Mouse (Mus musculus) embryonic facial prominence, embryonic 12.5 days (tissue): Measurements from ENCODE around the gene Gorasp2. TPM values are rescaled to one million over a fixed set of nuclear protein-coding genes. Genes with fewer than 3 reads are reported as not detected.

Source experiments
- ATAC-seq: fragments of 200-750 bp; cut with Nextera tagmentation; 2 replicates; pipeline ENCODE4 v1.8.0; 2017; ENCODE audit not compliant: insufficient number of reproducible peaks, insufficient read depth, low FRiP score, low TSS enrichment
- H3K27ac ChIP-seq: fragments of 300-500 bp; sonication (generic); 2 replicates; pipeline ENCODE4 v1.5.1; 2016; ENCODE audit warnings: mild to moderate bottlenecking
- H3K27me3 ChIP-seq: fragments of 300-500 bp; sonication (generic); 2 replicates; pipeline ENCODE4 v1.6.1; 2016; ENCODE audit warnings: mild to moderate bottlenecking, moderate library complexity
- H3K36me3 ChIP-seq: fragments of 300-500 bp; sonication (generic); 2 replicates; pipeline ENCODE4 v1.6.1; 2016; ENCODE audit warnings: mild to moderate bottlenecking
- H3K4me1 ChIP-seq: fragments of 300-500 bp; sonication (generic); 2 replicates; pipeline ENCODE4 v1.6.1; 2016
- H3K4me2 ChIP-seq: fragments of 300-500 bp; sonication (generic); replicated peaks from 2 replicates; pipeline ENCODE4 v1.6.1; 2016; ENCODE audit warnings: mild to moderate bottlenecking, moderate library complexity
- H3K4me3 ChIP-seq: fragments of 300-500 bp; sonication (generic); 2 replicates; pipeline ENCODE4 v1.5.1; 2016; ENCODE audit warnings: mild to moderate bottlenecking
- H3K9ac ChIP-seq: fragments of 300-500 bp; sonication (generic); 2 replicates; pipeline ENCODE4 v1.6.1; 2016; ENCODE audit warnings: mild to moderate bottlenecking, moderate library complexity
- H3K9me3 ChIP-seq: fragments of 300-500 bp; sonication (generic); 2 replicates; pipeline ENCODE4 v1.6.1; 2016; ENCODE audit warnings: mild to moderate bottlenecking, moderate library complexity
- WGBS: fragments of 180-500 bp; shearing (Covaris S2); methylation state at CpG from one replicate; pipeline ENCODE4 v1.1.7; 2016; 5-methylcytosine and 5-hydroxymethylcytosine counted together
- polyA plus RNA-seq: library from polyadenylated mRNA; unstranded; fragments of >200 nt; fragmentation: Nextera tagmentation; extraction: Ambion mirVana; gene quantifications from 2 replicates; pipeline ENCODE4 v1.2.1, GENCODE M21; 2016

Gene Gorasp2
- polyA plus RNA-seq, 1 experiment from 2014 or later = 149 TPM

DNA sequence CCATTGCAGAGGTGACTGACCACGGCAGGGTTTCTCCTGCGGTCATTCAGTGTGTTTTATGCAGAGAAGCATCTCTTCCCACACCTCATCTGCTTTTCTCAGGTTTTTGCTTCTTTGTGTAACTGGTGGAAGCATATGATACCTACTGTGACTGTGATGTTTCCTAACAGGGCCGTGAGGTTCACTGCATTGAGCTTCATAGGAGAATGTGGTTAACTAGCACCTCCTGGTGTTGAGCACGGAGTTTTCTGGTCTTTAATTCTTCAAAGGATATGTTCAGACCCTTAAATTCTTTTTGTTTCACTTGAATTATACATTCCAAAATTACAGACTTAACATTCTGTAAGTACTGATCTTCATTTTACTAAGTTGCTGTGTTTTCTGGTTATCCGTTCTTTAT is 2.4 kb downstream of the Gorasp2 start:
- Histone ChIP-seq H3K27me3 (no peaks in the 10 kb centered on the region), H3K4me2 (no peak overlapping the region), H3K9ac (no peak overlapping the region), H3K4me1 (peaks cover 16% of the 10 kb centered on the region), H3K36me3 (no peaks in the 10 kb centered on the region), H3K9me3 (no peaks in the 10 kb centered on the region), H3K4me3 (no peak overlapping the region), H3K27ac (no peak overlapping the region)
- 83% methylated on average over 5 of the region's 5 CpGs for WGBS
- no peak for ATAC-seq

GRCm38 (mm10) chr2:70667016-70667415 is 5.6 kb downstream of the Gorasp2 start:
- H3K36me3 ChIP-seq = no peaks in the 10 kb centered on the region
- H3K9ac ChIP-seq = no peak overlapping the region
- H3K4me1 ChIP-seq = peaks cover 16% of the 10 kb centered on the region
- H3K4me2 ChIP-seq = no peak overlapping the region
- no peak for ATAC-seq
- no peaks in the 10 kb centered on the region for H3K27me3 ChIP-seq
- 92% methylated on average over 7 of the region's 7 CpGs for WGBS
- no peak overlapping the region for H3K4me3 ChIP-seq
- no peaks in the 10 kb centered on the region for H3K9me3 ChIP-seq
- H3K27ac ChIP-seq = no peak overlapping the region

GRCm38 (mm10) chr2:70669241-70669640 is 7.9 kb downstream of the Gorasp2 start:
- Histone ChIP-seq H3K4me1 (no peaks in the 10 kb centered on the region), H3K27me3 (no peaks in the 10 kb centered on the region), H3K4me2 (no peak overlapping the region), H3K36me3 (no peaks in the 10 kb centered on the region), H3K27ac (no peak overlapping the region), H3K4me3 (no peak overlapping the region), H3K9me3 (no peaks in the 10 kb centered on the region), H3K9ac (no peak overlapping the region)
- no peak for ATAC-seq
- WGBS = 82% methylated on average over 2 of the region's 2 CpGs

GRCm38 (mm10) chr2:70669896-70670295 is 8.5 kb downstream of the Gorasp2 start:
- 65% methylated on average over 2 of the region's 2 CpGs for WGBS
- Histone ChIP-seq H3K4me2 (no peak overlapping the region), H3K27me3 (no peaks in the 10 kb centered on the region), H3K4me1 (no peaks in the 10 kb centered on the region), H3K9ac (no peak overlapping the region), H3K9me3 (no peaks in the 10 kb centered on the region), H3K36me3 (no peaks in the 10 kb centered on the region), H3K27ac (no peak overlapping the region), H3K4me3 (no peak overlapping the region)
- ATAC-seq = no peak

- Histone ChIP-seq H3K36me3 (no peaks in the 10 kb centered on the region), H3K4me3 (no peak overlapping the region), H3K9me3 (no peaks in the 10 kb centered on the region), H3K4me1 (no peaks in the 10 kb centered on the region), H3K4me2 (no peak overlapping the region), H3K27me3 (no peaks in the 10 kb centered on the region), H3K27ac (no peak overlapping the region), H3K9ac (no peak overlapping the region)
- ATAC-seq = no peak
- 78% methylated on average over 2 of the region's 2 CpGs for WGBS
These were observed 11.1 kb downstream of the Gorasp2 start for GRCm38 (mm10) chr2:70672476-70672875.

DNA sequence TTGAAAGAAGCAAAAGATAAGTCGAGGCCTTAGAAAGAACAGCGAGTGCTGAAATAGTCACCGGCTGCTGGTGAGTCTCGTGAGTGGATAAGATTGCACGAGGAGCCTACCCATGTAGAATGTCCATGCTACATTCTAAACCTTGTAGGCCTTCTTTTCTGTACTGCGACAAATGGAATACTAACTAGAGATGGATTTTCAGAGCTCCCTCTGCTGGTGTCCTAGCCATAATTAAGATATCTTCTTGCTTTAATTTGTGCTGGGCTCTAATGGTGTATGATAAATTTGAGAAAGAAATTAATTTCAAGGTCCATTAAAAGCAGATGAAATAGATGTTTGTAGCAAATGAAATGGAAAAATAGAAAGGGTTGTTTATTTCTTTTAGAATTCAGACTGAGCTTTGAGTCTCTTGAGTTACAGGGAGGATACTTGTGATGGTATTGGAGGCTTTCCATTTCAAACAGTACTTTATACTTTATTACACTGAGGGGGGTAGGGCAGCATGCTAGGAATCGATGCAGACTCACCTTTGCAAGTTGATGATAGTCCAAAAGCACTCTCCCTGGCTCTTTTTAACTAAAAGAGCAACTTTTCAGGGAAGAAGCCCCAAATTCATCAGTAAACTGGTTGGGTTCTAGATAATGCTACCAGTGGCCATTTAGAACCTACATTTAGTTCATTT is 12.2 kb downstream of the Gorasp2 start:
- Histone ChIP-seq H3K9ac (no peak overlapping the region), H3K4me1 (no peaks in the 10 kb centered on the region), H3K4me2 (no peak overlapping the region), H3K27ac (no peak overlapping the region), H3K36me3 (peaks cover 7% of the 10 kb centered on the region), H3K27me3 (no peaks in the 10 kb centered on the region), H3K9me3 (no peaks in the 10 kb centered on the region), H3K4me3 (no peak overlapping the region)
- no peak for ATAC-seq
- WGBS = 84% methylated on average over 7 of the region's 7 CpGs

DNA sequence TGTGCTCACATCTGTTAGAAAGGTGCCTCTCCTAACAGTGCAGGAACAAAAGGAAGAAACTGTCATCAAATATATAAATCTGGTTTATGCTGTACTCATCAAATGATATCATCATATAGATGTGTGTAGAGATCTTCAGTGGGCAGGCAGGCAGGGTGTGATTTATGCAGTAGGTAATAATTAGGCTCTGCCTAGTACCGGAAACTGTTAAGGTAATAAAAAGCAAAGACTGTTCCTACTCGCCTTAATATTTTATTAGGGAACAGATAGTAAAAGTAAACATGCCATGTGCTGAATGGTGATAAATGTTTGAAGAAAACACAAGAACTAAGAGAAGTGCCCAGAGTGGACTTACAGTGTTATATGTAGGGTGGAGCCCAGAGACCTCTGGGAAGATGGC is 20.9 kb downstream of the Gorasp2 start:
- H3K4me1 ChIP-seq = no peaks in the 10 kb centered on the region
- no peak overlapping the region for H3K9ac ChIP-seq
- no peak for ATAC-seq
- WGBS = 86% methylated on average over 2 of the region's 2 CpGs
- no peak overlapping the region for H3K27ac ChIP-seq
- no peak overlapping the region for H3K4me2 ChIP-seq
- no peaks in the 10 kb centered on the region for H3K9me3 ChIP-seq
- no peaks in the 10 kb centered on the region for H3K27me3 ChIP-seq
- peaks cover 82% of the 10 kb centered on the region for H3K36me3 ChIP-seq
- H3K4me3 ChIP-seq = no peak overlapping the region

DNA sequence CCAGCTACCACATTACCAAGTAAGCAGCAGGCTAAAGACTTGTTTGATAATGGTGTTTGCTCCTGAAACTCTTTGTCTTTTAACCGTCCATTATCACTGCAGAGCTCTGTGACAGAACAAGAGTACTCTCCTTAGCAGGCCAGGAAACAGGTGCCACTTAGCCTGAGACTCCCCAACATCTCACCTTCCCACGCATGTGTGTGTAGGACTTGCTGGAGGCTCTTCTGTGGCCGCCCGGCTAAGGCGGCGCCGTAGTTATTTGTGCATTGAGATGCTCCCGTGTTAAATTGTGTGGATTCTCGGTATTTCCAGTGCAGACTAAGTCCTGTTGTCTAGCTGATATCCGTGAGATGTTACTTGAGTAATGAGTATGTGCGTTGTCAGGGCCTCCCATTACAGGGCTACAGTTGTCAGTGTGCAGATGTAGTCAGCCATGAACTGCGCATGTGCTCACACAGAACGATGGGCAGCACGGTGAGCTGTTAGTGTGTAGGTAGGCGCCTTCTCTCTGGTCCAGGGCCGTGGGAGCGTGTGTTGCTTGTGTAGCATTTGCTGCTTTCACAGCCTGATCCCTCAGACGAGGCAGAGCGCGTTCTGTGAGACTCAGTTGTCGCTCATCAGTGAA is 27.2 kb downstream of the Gorasp2 start:
- H3K4me3 ChIP-seq = no peak overlapping the region
- WGBS = 92% methylated on average over 21 of the region's 21 CpGs
- H3K27ac ChIP-seq = no peak overlapping the region
- no peak overlapping the region for H3K4me2 ChIP-seq
- H3K9me3 ChIP-seq = no peaks in the 10 kb centered on the region
- ATAC-seq = no peak
- no peaks in the 10 kb centered on the region for H3K4me1 ChIP-seq
- no peaks in the 10 kb centered on the region for H3K27me3 ChIP-seq
- peaks cover 93% of the 10 kb centered on the region for H3K36me3 ChIP-seq
- H3K9ac ChIP-seq = no peak overlapping the region

DNA sequence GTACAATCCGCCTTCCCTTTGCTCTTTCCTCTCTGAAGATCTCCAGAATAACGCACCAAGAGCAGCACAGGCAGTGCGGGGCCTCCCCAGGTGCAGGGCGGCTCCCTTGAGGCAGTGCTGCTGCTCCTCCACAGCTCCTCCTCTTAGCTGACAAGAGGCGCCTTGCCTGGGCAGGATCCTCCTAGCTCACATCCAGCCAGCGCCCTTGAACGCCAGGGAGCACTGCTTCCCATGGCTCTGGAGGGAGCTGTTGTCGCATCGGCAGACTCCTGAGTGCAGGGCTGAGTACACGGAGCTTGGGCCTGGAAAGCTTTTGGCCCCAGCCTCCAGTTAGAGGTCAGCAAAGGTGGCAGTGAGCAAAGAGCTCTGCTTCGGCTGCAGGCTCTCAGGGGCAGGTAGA is 28.8 kb downstream of the Gorasp2 start:
- no peak overlapping the region for H3K4me3 ChIP-seq

DNA sequence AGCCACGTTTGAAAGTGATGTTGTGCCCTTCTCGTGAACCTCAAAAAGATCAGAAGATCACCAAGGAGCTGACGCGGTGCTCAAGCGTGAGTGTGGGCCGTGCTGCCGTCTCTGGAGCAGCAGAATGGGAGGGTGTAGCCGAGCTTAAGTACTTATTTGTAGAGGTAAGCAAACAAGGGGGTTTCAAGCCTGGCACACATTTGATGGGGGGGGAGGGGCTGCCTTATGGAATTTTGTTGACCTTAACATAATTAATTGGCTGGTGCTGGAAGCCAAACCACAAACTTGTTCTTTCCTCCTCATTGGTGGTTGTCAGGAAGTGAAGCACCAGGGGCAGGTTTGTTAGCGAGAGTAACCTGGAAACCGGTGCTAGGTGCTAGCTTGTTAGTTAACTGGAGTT is 34.3 kb downstream of the Gorasp2 start:
- ATAC-seq = no peak
- H3K27ac ChIP-seq = no peak overlapping the region
- no peaks in the 10 kb centered on the region for H3K4me1 ChIP-seq
- no peaks in the 10 kb centered on the region for H3K27me3 ChIP-seq
- no peak overlapping the region for H3K4me3 ChIP-seq
- H3K36me3 ChIP-seq = peaks cover 28% of the 10 kb centered on the region
- H3K9ac ChIP-seq = no peak overlapping the region
- 93% methylated on average over 10 of the region's 10 CpGs for WGBS
- H3K4me2 ChIP-seq = no peak overlapping the region
- no peaks in the 10 kb centered on the region for H3K9me3 ChIP-seq

More for the DNA sequence above, 28.8 kb downstream of the Gorasp2 start:
- Histone ChIP-seq H3K4me1 (no peaks in the 10 kb centered on the region), H3K27ac (no peak overlapping the region), H3K9ac (no peak overlapping the region), H3K27me3 (no peaks in the 10 kb centered on the region), H3K4me2 (no peak overlapping the region), H3K9me3 (no peaks in the 10 kb centered on the region), H3K36me3 (peaks cover 82% of the 10 kb centered on the region)
- ATAC-seq = no peak
- whole genome bisulfite sequencing = 85% methylated on average over 11 of the region's 11 CpGs

DNA sequence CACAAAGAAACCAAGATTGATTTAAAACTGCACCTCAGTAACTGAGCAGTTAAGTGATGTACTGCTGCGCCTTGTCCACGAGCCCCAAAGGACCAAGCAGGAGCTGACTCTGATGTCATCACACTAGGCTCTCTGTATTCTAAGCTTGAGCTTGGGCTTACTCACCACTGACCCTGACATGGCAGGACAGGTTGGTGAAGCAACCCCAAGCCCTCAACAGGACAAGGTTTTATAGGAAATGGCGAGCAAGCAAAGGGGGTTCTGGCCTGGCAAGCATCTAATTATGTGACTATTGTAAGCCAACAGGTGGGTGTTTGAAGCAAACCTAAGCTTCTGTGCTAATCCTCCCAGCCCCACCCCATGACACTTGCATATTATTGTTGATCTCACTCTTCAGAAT is 39.5 kb downstream of the Gorasp2 start:
- ATAC-seq = no peak

GRCm38 (mm10) chr2:70701571-70701970 is 40.2 kb downstream of the Gorasp2 start:
- 63% methylated on average over 9 of the region's 9 CpGs for WGBS

More for the DNA sequence above, 39.5 kb downstream of the Gorasp2 start:
- Histone ChIP-seq H3K4me3 (no peak overlapping the region), H3K27ac (no peak overlapping the region), H3K27me3 (no peaks in the 10 kb centered on the region), H3K36me3 (no peaks in the 10 kb centered on the region), H3K9me3 (no peaks in the 10 kb centered on the region), H3K4me2 (no peak overlapping the region), H3K9ac (no peak overlapping the region), H3K4me1 (peaks cover 18% of the 10 kb centered on the region)
- 97% methylated on average over 3 of the region's 3 CpGs for WGBS

More at GRCm38 (mm10) chr2:70701571-70701970, 40.2 kb downstream of the Gorasp2 start:
- Histone ChIP-seq H3K4me2 (no peak overlapping the region), H3K9ac (no peak overlapping the region), H3K4me1 (peaks cover 18% of the 10 kb centered on the region), H3K27me3 (no peaks in the 10 kb centered on the region), H3K27ac (no peak overlapping the region), H3K9me3 (no peaks in the 10 kb centered on the region), H3K36me3 (no peaks in the 10 kb centered on the region), H3K4me3 (no peak overlapping the region)
- ATAC-seq = no peak
